Mouse (Mus musculus) G1E (cell line): ENCODE results near the gene Gng7.

Experiments used
- CTCF ChIP-seq: IDR thresholded peaks from 2 replicates; pipeline ENCODE4 v1.5.1; 2012; ENCODE audit warnings: low read depth, low read length, inconsistent platforms, mixed read lengths
- GATA1 ChIP-seq: IDR thresholded peaks from 2 replicates; pipeline ENCODE4 v1.6.1; 2012; ENCODE audit warnings: borderline replicate concordance, low read length, inconsistent platforms, mixed read lengths

- TF ChIP-seq CTCF (no peak), GATA1 (no peak)
These were observed 74.3 kb downstream of the Gng7 start for GRCm38 (mm10) chr10:80940320-80940987.
